Mouse (Mus musculus) left cerebral cortex, postnatal 36 days (tissue): Measurements from ENCODE around the gene Itga3. TPM values are rescaled to one million over a fixed set of nuclear protein-coding genes. Genes with fewer than 3 reads are reported as not detected.
A peak's percentile ranks its signal among the peaks of the same experiment; 100 is the strongest.

Experiments used
- DNase-seq, 2 experiments: peaks; one replicate each; pipeline ENCODE4 v3.0.0; 2021 to 2022; ENCODE audit warnings: low spot score in 2 of 2, mixed read lengths in 1 of 2
- intact Hi-C: fragments of 180-260 bp; cut with DNase I; formaldehyde crosslinking; loops from one replicate; pipeline ENCODE4 v1.15.1; 2025
- total RNA-seq, 2 experiments: library from RNA; stranded (reverse); gene quantifications; 2 replicates each; pipeline ENCODE4 v1.2.3; 2021

The Itga3 gene
- 10 to 100 TPM; 15.2 to 16.2 TPM for total RNA-seq

DNA sequence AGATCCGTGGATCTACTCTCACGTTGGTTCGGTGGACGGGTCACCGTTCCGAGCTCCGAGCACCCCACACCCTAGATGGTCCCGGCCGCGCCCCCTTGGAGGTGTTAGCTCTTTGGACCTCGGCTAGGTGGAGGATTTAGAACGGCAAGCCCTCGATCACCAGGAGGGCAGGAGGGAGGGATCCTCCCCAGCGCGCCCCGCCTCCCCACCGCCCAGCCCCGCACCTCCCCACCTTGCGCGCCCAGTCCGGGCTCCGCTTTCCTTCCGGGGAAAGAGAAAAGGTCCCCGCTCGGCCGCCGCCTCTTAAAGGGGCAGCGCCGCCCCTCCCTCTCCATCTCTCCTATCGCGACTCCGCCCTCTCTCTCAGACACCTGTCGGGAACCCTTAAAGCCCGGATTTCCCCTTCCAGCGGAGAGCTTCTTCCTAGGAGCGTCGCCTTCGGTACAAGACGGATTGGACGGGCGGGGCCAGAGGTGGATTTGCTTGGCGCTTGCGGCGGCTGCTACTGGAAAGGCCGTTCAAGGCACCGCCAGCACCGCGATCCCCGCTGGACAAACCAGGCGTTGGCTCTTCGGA, at the start of gene Itga3:
Gene Itga3 (minus strand): TSS at position 266 of the 576 bp plus-strand sequence.
- peak; percentile 60 to 70 for DNase-seq
- intact Hi-C loops, result loop anchor here (2.0 kb wide), 1 partner anchor 30 kb away; no protein-coding TSS in a partner anchor

DNA sequence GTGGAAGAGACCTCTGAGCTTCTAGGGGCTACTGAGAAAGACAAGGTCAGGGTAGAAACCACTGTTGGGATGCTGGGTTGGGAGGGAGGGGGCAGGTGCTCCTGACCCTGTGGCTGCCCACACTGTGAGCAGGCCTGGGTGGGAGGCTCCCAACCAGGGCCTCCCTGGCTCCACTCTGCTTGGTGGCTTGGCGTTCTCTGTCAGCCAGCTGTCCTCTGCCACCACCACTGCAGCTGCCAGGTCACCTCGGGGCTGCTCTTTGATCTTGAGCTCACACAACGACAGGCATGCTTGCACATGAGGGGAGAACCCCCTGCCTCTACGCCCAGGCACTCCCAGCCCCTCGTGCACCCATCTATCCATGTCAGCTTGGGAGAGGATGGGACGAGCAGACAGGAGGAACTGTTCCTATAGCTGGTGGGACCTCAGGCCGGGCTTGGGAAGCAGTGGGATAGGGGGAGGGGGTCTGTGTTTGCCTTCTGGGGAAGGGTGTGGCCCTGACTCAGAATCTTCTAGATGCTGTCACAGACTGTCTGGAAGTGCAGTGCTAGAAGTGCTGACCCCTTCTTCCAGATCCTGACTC, 48.9 kb upstream of the Itga3 start:
- intact Hi-C loops, result no loop called here
- no peak for DNase-seq

GRCm38 (mm10) chr11:95122100-95122489, 45.5 kb upstream of the Itga3 start:
- intact Hi-C loops, result no loop called here
- DNase-seq, result no peak

- no peak for DNase-seq
- intact Hi-C loops, result no loop called here
Measured at GRCm38 (mm10) chr11:95121161-95122099, 44.8 kb upstream of the Itga3 start.

DNA sequence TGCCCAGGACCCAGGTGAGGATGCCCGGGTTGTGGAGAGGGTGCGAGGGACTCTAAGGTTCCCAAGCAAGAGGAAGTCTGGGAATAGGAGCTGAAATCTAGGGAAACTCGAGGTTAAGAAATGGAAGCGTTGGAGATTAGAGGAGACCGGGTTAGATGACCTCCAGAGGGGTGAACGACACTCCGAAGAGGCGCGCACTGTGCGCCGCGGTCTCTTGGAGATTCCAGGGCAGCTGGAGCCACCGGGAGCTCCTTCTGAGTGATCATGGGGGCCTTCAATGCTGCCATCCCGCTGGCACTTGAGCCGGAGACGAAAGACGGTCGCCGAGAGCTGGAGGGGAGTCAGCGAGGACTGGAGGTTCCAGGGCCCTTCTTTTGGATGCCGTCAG, 44.0 kb upstream of the Itga3 start:
- no peak for DNase-seq
- intact Hi-C loops, result no loop called here

DNA sequence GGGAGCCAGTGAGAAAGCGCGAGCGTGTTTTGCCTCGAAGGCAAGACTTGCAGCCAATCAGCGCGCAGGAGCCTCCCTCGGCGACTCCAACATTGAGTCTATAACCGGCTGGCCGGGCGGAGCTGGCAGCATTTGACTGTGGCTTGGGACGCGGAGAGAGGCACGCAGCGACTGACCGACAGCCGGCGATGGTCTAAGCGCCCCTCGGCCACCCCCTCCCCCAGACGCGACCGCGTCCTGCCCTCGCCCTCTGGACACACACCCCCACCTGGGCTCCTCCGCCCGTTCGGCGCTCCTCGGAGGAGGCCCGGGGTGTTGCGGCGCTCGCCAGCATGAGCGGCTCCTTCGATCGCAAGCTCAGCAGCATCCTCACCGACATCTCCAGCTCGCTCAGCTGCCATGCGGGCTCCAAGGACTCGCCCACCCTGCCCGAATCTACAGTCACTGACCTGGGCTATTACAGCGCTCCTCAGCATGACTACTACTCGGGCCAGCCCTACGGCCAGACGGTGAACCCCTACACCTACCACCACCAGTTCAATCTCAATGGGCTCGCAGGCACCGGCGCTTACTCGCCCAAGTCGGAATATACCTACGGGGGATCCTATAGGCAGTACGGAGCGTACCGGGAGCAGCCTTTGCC, 43.5 kb upstream of the Itga3 start, which contains the start of gene Dlx3:
Gene Dlx3 (plus strand): TSS at position 130 of the 643 bp plus-strand sequence.
- intact Hi-C loops, result loop anchor here (5.0 kb wide), 1 partner anchor 402 kb away; no protein-coding TSS in a partner anchor
- DNase-seq, result no peak

DNA sequence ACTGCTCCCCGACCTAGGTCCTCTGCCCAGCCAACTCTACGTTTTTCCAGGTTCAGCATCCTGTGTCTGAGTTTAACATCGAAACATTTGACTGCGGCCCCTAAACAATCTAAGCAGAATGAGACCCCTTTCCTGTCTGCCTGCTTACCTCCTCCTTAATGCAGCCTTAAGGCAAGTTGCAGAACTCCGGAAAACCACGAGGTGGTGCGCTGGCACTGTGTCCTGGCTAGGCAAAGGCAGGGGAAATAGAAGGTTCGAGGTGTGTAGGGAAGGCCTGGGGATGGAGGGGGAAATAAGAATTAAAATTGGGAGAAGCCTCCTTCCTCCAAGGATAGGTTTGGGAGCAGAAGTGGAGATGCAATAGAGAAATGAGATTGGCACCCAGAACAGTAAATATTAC, 41.9 kb upstream of the Itga3 start:
- intact Hi-C loops, result loop anchor here (1.0 to 5.0 kb wide), 2 partner anchors 114 to 404 kb away; no protein-coding TSS in a partner anchor
- DNase-seq, result peak; percentile 54 to 66

- intact Hi-C loops, result loop anchor here (1.0 to 5.0 kb wide), 2 partner anchors 134 to 405 kb away; no protein-coding TSS in a partner anchor
- peak; percentile 59 to 72 for DNase-seq
Measured at GRCm38 (mm10) chr11:95117030-95117429, 40.4 kb upstream of the Itga3 start.

GRCm38 (mm10) chr11:95110081-95110480, 33.5 kb upstream of the Itga3 start:
- intact Hi-C loops, result no loop called here
- DNase-seq, result no peak

GRCm38 (mm10) chr11:95109000-95109399, 32.4 kb upstream of the Itga3 start:
- intact Hi-C loops, result loop anchor here (10.0 kb wide), 1 partner anchor 134 kb away; the partner anchor contains the start of gene Sgca
- no peak for DNase-seq

DNA sequence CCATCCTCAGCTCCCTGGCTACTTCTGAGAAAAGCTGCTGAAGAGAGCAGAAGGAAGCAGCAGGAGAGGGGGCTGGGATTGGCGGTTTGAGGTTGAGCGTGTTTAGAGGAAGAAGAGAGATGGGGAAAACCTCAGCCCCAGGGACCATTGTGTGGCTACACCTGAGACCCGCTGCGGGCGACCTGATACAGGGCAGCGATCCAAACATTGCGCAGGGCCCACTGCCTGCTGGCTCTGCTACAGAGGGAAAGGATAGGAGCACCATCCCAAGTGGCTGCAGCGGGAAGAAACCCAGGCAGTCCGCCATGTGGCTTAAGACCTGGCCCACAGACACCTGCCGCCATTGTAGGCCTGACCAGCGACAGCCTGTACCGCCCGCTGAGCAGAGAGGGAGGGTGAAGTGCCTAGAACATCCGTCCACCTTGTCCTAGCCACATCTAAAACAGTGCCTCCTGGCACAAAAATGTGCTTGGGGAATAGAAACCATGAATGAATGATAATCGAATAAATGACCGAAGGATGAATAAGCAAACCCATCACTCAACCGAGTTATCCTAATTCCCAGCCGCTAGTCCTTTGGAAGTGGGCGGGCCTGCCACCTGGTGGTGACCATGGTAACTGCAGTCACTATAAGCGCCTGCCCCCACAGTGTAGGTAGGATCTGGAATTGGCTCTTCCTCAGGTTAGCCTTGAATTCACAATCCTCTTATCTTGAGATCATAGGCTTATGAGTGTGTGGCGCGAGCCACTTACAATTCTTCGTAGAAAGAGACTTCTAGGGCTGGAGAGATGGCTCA, 30.0 kb upstream of the Itga3 start:
- intact Hi-C loops, result loop anchor here (2.0 to 10.0 kb wide), 3 partner anchors 30 to 132 kb away; partner anchors contain the start of genes Itga3 and Sgca
- DNase-seq, result peak; percentile 60 to 77

DNA sequence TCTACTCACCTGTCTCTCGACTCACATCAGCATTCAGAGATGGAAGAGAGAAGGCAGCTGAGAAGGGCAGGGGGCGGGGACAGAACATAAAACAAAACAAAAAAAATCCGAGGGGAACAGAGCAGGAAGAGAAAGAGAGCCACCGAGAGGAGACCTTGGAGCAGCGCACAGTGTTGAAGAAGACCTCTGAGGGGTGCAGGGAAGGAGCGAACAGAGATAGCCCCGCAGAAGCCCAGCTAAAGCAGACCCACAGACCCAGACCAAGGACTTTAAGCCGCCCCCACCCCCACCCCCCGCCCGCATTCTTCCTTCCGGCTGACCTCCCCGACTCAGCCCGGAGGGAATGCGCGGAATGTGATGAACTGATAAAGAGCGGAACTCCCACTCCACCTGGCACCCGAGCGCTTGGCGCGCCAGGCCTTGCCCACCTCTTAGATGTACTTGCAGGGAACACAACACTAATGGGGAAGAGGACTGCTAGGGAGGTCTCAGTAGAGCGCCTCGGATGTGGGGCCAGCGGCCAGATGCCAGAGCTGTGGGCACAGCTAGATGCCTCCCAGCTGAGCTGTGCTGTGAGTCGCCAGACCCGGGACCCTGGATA, 28.8 kb upstream of the Itga3 start:
- DNase-seq, result no peak
- intact Hi-C loops, result loop anchor here (10.0 kb wide), 1 partner anchor 131 kb away; the partner anchor contains the start of gene Sgca

GRCm38 (mm10) chr11:95104266-95104665, 27.7 kb upstream of the Itga3 start:
- intact Hi-C loops, result loop anchor here (10.0 kb wide), 1 partner anchor 129 kb away; the partner anchor contains the start of gene Sgca
- DNase-seq, result no peak

DNA sequence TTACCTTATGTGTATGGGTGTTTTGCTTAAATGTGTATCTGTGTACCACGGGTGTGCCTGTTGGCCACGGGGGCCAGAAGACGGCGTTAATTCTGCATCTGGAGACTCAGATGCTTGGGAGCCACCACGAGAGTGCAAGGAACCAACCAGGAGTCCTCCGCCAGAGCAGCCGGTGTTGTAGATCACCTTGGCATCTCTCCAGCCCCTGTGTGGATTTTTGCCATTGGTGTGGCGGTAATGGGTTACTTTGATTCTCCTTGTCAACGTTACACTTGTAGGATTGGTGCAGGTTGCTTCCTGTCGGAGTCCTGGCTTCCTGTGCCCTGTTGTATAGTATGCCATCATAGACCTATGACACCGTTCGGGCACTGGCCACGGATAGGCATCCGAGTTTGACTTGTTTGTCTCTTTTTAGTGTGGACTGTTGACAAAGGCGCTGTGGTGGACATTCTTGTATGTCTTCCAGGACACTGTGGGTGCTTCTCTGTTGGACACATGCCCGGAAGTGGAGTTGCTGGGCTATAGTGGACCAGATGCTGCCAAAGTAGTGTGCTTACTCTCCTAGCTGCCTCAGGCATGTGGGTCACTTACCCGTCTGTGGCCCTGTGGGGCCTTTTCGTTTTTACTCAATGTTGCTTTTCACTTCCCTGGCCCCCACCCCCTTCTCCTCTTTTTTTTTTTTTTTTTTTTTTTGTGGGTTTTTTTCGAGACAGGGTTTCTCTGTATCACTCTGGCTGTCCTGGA, 25.7 kb upstream of the Itga3 start:
- intact Hi-C loops, result loop anchor here (10.0 kb wide), 1 partner anchor 128 kb away; the partner anchor contains the start of gene Sgca
- no peak for DNase-seq

GRCm38 (mm10) chr11:95101071-95101788, 24.6 kb upstream of the Itga3 start:
- intact Hi-C loops, result loop anchor here (10.0 kb wide), 1 partner anchor 126 kb away; the partner anchor contains the start of gene Sgca
- DNase-seq, result no peak

- intact Hi-C loops, result loop anchor here (10.0 kb wide), 1 partner anchor 126 kb away; the partner anchor contains the start of gene Sgca
- no peak for DNase-seq
Measured at GRCm38 (mm10) chr11:95100393-95100792, 23.8 kb upstream of the Itga3 start.
